Mouse (Mus musculus) bone marrow, adult 2 months (tissue): ENCODE measurements around the gene Sox5.

Source experiments
- CTCF ChIP-seq: fragments of 200-500 bp; IDR thresholded peaks from 2 replicates; pipeline ENCODE4 v1.5.1; 2011; ENCODE audit warnings: low read length, control low read depth; ENCODE audit not compliant: control insufficient read depth, insufficient read depth
- POLR2A ChIP-seq: fragments of 200-500 bp; IDR thresholded peaks from 2 replicates; pipeline ENCODE4 v1.6.1; 2011; ENCODE audit warnings: low read depth, mild to moderate bottlenecking, control low read depth, low read length, borderline replicate concordance; ENCODE audit not compliant: control insufficient read depth

DNA sequence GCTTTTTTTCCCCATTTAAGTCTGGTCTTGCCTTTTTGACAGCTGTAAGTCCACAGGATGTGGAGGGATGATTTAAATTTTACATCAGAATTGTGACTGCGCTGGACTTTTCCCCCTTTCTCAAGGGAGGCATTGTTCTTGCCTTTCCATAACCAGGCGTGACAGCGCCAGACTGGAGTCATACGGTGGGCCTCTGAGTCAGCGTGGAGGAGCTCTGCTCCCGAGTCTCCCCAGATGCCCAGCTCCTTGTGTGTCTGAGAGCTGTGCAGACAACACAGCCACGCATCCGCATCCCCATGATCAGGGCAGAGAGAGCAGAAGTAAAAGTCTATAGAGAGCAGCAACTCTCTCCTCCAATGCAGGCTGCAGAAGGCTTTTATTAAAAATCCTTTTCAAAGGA, 615.7 kb downstream of the Sox5 start:
- no peak for TF ChIP-seq POLR2A
- no peak for TF ChIP-seq CTCF
